Mouse (Mus musculus): ENCODE data around the gene Dhx33. TPM values are rescaled to one million over a fixed set of nuclear protein-coding genes. Genes with fewer than 3 reads are reported as not detected.

The Dhx33 gene
- polyA plus RNA-seq, 1 experiment, result 16.1 TPM

DNA sequence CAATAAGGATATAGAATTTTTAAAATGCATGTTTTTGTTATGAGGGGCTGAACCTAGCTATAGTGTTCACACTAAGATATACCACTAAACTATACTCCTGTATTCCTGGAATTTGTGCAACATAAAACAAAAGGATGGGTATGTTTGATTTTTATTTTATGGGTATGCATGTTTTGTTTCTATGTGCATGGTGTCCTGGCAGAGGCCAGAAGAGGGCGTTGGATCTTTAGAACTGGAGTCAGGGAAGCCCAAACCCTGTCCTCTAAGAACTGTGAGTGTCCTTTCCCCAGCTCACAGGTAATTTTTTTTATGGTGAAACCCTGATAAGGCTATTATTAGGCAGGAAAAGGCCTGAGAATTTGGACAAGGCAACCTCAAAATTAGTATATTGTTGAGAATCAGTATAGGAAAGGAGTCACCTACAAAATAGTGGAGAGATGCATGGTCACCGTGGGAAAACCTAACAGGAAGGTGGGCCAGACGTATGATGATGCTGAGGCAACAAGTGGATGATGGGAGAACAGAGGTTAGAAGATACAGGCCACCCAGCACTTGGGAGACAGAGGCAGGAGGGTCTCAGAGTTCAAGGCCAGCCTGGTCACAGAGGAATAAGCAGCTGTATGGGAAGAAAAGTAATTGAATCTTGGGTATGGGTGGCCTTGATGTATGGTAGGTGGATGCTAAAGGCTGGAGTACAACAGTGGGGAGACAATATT, 25.3 kb upstream of the Dhx33 start:
- TF ChIP-seq CTCF (IDR thresholded peaks at IDR 0.05; ENCODE audit: control insufficient read depth, insufficient read depth, insufficient replicate concordance, low read depth, low read length) (no peak), POLR2A (IDR thresholded peaks at IDR 0.05; ENCODE audit: control insufficient read depth, low read depth, low read length) (no peak)
- Histone ChIP-seq H3K27ac (ENCODE audit: control insufficient read depth, insufficient read depth, low read depth, low read length) (no peak overlapping the region), H3K27me3 (ENCODE audit: control insufficient read depth, insufficient read depth, low read length) (no peaks in the 10 kb centered on the region), H3K4me3 (ENCODE audit: control insufficient read depth, low read depth, low read length) (no peak overlapping the region), H3K36me3 (ENCODE audit: control insufficient read depth, insufficient read depth, low read length) (peaks cover under 1% of the 10 kb centered on the region; the same call in 1 of the 2 replicates), H3K4me1 (ENCODE audit: control insufficient read depth, insufficient read depth, low read length) (peaks cover 7% of the 10 kb centered on the region)

DNA sequence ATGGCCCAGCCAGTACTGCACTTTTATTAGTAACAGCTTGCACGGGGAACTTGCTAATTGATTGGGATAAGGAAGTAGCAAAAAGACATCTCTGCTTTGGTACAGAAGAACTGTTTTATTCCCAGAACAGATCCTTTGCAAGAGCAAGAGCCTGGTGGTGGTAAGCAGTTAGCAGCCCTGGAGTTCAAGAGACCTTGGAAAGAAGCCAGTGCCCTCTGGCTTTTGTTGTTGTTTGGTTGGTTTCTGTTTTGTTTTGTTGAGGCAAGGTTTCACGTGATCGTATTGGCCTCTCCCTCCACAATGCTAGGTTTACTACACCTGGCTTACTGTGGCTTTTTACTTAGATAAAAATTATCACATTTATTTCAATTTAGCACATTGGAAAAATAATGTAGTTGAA, 24.0 kb upstream of the Dhx33 start:
- Histone ChIP-seq H3K36me3 (ENCODE audit: control insufficient read depth, insufficient read depth, low read length) (peaks cover 2% of the 10 kb centered on the region), H3K27me3 (ENCODE audit: control insufficient read depth, insufficient read depth, low read length) (no peaks in the 10 kb centered on the region), H3K27ac (ENCODE audit: control insufficient read depth, insufficient read depth, low read depth, low read length) (no peak overlapping the region), H3K4me3 (ENCODE audit: control insufficient read depth, low read depth, low read length) (no peak overlapping the region), H3K4me1 (ENCODE audit: control insufficient read depth, insufficient read depth, low read length) (peaks cover 7% of the 10 kb centered on the region)
- TF ChIP-seq CTCF (IDR thresholded peaks at IDR 0.05; ENCODE audit: control insufficient read depth, insufficient read depth, insufficient replicate concordance, low read depth, low read length) (no peak), POLR2A (IDR thresholded peaks at IDR 0.05; ENCODE audit: control insufficient read depth, low read depth, low read length) (no peak)

DNA sequence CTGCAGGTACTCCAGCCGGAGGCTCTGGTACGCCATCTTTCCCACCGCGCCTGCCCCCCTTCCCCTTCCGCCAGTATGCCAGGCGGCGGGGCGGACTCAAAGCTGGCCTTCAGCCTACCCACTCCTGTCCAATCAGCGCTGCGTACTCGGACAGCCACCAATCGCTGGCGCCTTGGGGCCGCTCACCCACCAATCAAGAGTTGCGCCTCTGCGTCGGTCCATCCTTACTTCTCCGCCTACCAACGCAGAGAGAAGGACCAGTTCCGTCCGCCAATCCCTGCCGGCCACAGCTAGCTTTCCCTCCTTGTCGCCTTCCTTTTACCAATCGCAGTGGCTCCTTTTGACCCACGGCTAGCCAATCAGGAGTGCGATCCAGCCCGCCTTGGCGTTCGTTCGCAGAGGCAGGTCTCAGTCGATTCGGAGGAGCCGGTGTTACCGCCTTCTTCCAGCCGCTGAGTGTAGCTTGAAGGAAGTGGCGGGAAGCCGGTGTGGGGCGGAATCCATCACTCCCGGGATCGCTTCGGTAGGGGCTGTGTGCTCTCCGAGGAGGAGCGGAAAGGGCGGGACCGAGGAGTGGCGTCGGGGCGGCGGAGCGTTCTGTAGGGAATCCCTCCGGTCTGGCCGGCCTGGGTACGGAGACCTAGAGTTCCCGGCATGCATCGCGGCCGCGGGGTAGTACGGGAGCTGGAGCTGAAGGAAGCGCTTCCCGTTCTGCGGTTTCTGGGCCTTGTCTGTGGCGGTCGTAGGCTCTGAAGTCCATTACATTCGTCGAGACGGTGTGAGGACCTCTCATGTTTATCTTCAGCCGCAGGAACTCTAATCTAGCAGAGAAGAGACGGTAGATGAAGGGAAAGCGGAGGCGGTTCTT, 15.2 kb upstream of the Dhx33 start, which contains the start of the genes Mis12 and Derl2:
Gene Mis12, plus strand, starts transcription at position 411 of the 868 bp plus-strand sequence.
Gene Derl2, minus strand, starts transcription at position 641 of the 868 bp plus-strand sequence.
- H3K4me3 ChIP-seq (ENCODE audit: control insufficient read depth, low read depth, low read length), result peak within 1 kb of the TSS; percentile 97
- peaks cover under 1% of the 10 kb centered on the region for H3K36me3 ChIP-seq (ENCODE audit: control insufficient read depth, insufficient read depth, low read length)
- peak within 1 kb of the TSS; percentile 83 for H3K27ac ChIP-seq (ENCODE audit: control insufficient read depth, insufficient read depth, low read depth, low read length)
- peaks cover 2% of the 10 kb centered on the region; the same call in 1 of the 2 replicates for H3K4me1 ChIP-seq (ENCODE audit: control insufficient read depth, insufficient read depth, low read length)
- TF ChIP-seq CTCF (IDR thresholded peaks at IDR 0.05; ENCODE audit: control insufficient read depth, insufficient read depth, insufficient replicate concordance, low read depth, low read length) (no peak), POLR2A (IDR thresholded peaks at IDR 0.05; ENCODE audit: control insufficient read depth, low read depth, low read length) (peak; percentile 80)
- H3K27me3 ChIP-seq (ENCODE audit: control insufficient read depth, insufficient read depth, low read length), result no peaks in the 10 kb centered on the region

DNA sequence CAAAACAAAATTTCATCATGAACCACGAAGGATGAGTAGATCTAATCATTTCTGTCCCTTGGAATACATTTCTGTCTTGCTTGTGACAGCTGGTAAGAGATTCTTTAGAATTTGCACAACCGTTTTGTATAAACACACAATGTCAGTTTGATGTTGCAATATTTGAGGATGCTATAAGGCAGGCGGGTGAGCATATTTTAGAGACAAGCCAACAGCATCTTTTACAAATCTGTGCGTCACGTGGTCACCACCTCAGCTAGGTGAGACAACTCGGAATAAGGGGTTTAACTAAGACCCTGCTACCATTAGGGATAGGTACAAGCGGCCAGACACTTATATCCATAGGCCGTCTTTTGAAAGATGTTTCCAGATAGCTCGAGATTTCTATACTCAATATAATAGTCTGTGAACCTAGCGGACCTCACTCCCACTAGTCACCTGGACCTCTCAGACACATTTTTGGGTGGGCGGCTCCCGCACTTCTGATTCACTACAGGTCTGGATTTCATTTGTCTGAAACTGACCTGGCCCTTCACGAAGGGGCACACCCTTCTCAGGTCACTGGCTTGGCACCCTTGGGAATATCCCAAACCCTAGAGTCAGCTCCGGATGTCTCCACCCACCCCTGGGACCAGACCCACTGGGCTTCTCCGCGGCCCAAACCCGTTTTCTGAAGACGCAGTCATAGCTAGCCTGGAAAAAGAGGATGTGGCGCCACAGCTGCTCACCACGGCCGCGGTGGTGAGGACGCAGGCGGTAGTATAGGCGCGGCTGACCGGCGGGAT, 14.4 kb upstream of the Dhx33 start:
- Histone ChIP-seq H3K27ac (ENCODE audit: control insufficient read depth, insufficient read depth, low read depth, low read length) (peak overlapping the region; percentile 83), H3K36me3 (ENCODE audit: control insufficient read depth, insufficient read depth, low read length) (no peaks in the 10 kb centered on the region), H3K4me1 (ENCODE audit: control insufficient read depth, insufficient read depth, low read length) (peaks cover 2% of the 10 kb centered on the region; the same call in 1 of the 2 replicates), H3K4me3 (ENCODE audit: control insufficient read depth, low read depth, low read length) (peak overlapping the region; percentile 97), H3K27me3 (ENCODE audit: control insufficient read depth, insufficient read depth, low read length) (no peaks in the 10 kb centered on the region)
- TF ChIP-seq POLR2A (IDR thresholded peaks at IDR 0.05; ENCODE audit: control insufficient read depth, low read depth, low read length), result no peak
- no peak for TF ChIP-seq CTCF (IDR thresholded peaks at IDR 0.05; ENCODE audit: control insufficient read depth, insufficient read depth, insufficient replicate concordance, low read depth, low read length)

DNA sequence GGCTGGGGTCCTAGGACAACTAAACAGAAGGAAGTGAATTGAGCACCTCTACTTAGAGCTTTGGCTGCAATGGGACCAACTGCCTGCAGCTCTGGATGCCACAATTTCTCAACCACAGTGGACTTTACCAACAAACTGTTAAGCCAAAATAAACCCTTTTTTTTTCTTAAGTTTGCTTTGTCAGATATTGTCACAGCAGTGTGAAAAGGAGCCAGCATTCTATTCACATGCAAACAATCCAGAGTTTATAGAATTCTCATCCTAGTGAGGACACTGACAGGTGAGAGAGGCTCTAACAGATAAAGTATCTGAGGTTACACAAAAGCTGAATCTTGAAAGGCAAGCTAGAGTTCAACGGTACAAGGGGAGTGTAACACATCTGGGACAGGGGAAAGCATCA, 12.8 kb upstream of the Dhx33 start:
- Histone ChIP-seq H3K36me3 (ENCODE audit: control insufficient read depth, insufficient read depth, low read length) (no peaks in the 10 kb centered on the region), H3K27me3 (ENCODE audit: control insufficient read depth, insufficient read depth, low read length) (no peaks in the 10 kb centered on the region), H3K4me3 (ENCODE audit: control insufficient read depth, low read depth, low read length) (no peak overlapping the region), H3K4me1 (ENCODE audit: control insufficient read depth, insufficient read depth, low read length) (peaks cover 2% of the 10 kb centered on the region; the same call in 1 of the 2 replicates), H3K27ac (ENCODE audit: control insufficient read depth, insufficient read depth, low read depth, low read length) (no peak overlapping the region)
- no peak for TF ChIP-seq POLR2A (IDR thresholded peaks at IDR 0.05; ENCODE audit: control insufficient read depth, low read depth, low read length)
- TF ChIP-seq CTCF (IDR thresholded peaks at IDR 0.05; ENCODE audit: control insufficient read depth, insufficient read depth, insufficient replicate concordance, low read depth, low read length), result no peak

DNA sequence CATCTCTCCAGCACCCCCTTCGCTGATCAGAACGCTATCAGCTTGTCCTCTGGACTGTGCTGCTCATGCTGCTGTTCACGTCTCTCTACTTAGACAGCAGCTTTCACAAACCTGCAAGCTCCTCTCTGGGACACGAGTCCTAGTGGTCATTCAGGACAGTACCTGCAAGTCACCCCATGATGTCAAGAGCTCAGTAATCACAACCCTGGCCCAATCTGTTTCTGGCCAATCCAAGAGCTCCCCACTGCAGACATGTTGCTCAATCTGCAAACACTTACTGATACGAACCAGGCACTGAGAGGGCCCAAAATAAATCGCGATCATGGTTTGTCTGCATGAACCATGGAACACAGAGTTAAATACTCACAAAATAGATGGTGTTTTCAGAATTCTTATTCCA, 8.5 kb upstream of the Dhx33 start:
- Histone ChIP-seq H3K4me3 (ENCODE audit: control insufficient read depth, low read depth, low read length) (no peak overlapping the region), H3K27ac (ENCODE audit: control insufficient read depth, insufficient read depth, low read depth, low read length) (no peak overlapping the region), H3K27me3 (ENCODE audit: control insufficient read depth, insufficient read depth, low read length) (no peaks in the 10 kb centered on the region), H3K4me1 (ENCODE audit: control insufficient read depth, insufficient read depth, low read length) (no peaks in the 10 kb centered on the region), H3K36me3 (ENCODE audit: control insufficient read depth, insufficient read depth, low read length) (no peaks in the 10 kb centered on the region)
- TF ChIP-seq POLR2A (IDR thresholded peaks at IDR 0.05; ENCODE audit: control insufficient read depth, low read depth, low read length), result no peak
- no peak for TF ChIP-seq CTCF (IDR thresholded peaks at IDR 0.05; ENCODE audit: control insufficient read depth, insufficient read depth, insufficient replicate concordance, low read depth, low read length)

Data from testis, adult 2 months (tissue).